Mouse (Mus musculus) lung, postnatal 0 days (tissue): ENCODE results near the gene Retsat.

Experiments
- CTCF ChIP-seq: IDR thresholded peaks from 2 replicates; pipeline ENCODE4 v1.5.1; 2016; ENCODE audit warnings: antibody characterized with exemption, mild to moderate bottlenecking
- EP300 ChIP-seq: IDR thresholded peaks from 2 replicates; pipeline ENCODE4 v1.6.1; 2016; ENCODE audit warnings: antibody characterized with exemption, mild to moderate bottlenecking, control low read depth

- TF ChIP-seq CTCF (no peak), EP300 (no peak)
Measured at GRCm38 (mm10) chr6:72593914-72594313, 4.4 kb upstream of the Retsat start.
